Mouse (Mus musculus): ENCODE measurements around the gene Fam20a.

Fam20a gene

DNA sequence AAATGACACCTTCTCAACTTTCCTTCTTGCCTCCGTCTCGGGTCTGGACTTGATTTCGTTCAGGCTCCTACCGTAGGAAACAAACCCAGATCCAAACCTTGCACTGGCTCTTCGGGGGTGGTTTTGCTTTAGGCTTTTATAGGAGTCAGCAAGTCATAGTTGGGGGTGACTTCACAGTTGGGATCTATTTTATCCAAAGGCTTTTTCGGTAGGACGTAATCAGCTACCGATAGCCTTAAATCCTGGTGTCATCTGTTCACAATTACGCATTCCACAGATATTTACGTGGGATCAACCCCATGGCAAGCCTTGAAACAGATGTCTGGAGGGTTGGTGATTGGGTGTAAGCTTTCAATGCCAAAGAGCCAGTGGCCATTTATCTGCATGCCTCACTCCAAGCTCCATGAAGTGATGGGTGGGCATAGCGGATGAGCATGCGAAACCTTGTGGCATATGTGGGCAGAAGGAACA, 6.7 kb downstream of the Fam20a start:
- no peak for DNase-seq

DNA sequence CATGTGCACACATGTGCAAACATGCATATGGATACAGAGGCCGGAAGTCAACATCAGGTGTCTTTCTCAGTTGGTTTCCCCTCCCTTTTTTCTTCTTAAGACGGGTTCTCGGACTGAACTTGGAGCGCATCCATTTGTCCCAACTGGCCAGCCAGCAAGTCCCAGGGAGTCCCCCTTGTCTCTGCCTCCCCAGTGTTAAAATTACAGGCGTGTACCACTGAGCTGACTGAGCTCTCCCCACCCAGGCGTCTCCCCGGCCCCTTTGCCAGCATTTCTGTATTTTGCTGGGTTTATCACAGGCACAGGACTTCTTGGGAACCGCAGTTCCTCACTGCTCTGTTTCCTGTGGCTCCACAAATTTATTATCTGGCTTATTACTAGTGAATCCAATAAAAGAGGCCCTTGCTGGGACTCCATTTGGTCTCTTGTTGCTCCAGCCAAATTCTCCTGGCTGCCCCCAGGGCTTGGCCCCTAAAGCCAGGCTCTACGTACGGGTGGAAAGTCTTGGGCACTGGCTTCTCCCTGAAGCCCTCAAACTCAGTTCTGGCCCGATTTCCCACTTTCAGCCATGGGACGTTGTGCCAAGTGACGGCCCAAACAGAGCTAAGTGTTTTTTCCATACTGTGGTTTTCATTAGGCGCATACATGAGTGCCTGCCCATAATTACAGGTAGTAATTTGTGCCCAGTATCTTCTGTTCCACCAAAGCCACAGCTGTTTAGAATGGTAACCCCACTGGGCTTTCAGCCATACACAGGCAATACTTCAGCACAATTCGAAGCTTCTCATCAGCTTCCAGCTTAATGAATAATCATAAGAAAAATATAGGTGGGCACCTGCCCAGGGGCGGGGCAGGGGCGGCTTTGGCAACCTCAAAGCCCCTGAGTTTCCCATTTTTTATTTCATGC, 7.5 kb downstream of the Fam20a start:
- no peak for DNase-seq

DNA sequence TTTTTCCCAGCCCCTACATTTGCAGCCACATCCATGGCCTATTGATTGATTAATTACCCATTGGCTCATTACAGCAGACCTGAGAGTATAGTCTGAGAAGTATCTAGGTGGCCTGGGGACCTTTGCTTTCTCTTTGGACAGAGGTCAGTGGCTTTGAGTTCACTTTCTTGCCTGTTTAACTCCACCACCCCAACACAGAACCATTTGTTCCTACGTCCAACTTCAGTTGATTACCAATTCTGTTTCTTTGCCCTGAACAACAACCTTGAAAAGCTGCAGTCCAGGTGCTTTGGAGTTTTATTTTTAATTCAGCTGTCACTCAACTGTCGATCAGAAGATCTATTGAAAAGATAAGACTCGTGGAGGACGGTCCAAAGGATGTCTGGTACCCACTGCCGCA, 12.6 kb downstream of the Fam20a start:
- no peak for DNase-seq

DNA sequence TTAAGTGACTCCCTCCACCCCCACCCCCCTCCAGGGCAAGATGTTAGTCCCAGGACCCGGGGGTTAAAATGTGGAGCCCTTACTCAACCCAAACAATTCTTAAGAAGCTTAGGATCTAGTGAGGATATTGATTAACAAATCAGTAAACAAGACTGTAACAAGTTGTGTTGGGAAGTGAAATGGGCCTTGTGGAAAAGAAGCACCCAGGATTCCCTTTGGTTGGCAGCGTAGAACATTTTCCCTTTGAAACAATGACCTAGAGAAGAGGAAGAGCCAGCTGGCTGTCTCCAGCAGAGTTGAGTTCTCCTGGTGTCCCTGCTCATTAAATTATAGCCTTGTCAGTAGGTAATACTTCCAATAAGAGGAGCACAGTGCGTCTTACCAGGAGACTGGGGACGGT, 13.3 kb downstream of the Fam20a start:
- DNase-seq = no peak

DNA sequence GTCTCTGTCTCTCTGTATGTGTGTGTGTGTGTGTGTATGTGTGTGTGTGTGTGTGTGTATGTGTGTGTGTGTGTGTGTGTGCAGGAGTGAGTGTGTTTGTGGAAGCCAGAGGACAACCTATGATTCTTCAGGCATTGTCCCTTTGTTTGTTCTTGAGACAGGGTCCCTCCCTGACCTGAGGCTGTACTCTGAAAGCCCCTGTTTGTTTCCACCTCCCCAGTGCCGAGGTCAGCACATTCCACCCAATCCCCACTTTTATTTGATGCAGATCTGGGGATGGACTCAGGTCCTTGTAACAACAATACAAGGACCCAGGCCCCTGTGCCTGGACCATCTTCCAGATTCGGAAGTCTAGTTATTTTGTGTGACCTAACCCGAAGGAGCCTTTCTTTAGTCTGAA, 14.6 kb downstream of the Fam20a start:
- no peak for DNase-seq

DNA sequence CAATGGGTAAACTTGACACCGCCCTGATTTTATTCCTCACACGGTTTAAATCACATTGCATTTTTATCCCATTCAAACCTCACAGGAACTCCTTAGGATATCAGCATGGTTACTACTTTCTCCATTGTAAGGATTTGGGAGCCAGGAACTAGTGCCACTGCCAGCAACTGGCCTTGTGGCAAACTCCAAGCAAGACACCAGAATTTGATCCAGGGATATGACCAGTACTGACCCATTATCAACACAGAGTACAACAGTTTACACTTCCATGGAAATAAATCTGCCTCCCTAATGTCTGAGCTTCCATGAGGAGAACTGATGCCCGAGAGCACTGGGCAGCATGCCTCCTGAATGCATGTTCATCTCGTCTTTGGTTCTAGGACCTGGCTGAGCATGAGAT, 15.5 kb downstream of the Fam20a start:
- no peak for DNase-seq

DNA sequence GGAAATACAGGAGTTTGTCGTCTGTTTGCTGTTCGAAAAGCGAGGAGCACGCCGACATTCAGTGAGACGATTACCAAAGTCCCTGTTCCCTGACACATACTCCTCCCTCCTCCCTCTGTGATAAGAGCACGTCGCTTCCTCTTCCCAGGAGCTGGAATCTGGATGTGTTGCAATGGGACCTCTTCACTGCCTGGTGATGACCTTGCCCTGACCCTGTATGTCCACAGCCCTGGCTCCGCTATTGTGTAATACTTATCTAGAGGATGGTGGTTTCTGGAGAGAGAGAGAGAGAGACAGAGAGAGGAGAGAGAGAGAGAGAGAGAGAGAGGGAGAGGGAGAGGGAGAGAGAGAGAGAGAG, 16.0 kb downstream of the Fam20a start:
- no peak for DNase-seq

DNA sequence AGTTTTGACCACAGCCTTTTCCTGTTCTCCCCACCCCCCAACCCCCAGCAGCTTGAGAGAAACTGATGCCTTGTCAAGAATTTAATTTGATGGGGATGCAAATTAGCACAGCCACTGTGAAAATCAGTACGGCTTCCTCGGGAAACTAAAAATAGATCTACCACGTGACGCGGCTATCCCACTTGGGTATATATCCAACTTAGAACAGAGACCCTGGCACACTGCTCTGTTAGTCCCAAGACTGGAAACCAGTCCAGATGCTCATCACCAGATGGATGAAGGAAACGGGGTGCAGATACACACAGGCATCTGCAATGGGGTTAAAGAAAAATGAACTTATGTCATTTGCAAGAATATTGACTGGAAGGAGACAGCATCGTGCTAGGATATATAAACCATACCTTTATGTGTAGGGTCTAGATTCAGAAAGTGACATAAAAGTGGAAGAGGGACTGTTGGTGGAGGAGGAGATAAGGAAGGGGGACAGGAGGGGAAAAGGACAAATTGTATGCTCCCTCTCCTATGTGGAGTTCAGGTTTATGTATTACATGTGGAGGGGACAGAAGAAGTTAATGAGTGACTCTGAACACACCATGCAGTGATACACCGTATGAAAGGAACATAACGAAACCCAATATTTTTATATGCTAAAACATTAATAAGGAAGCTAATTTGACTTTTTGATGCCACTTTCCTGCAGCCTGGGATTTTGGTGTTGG, 16.6 kb downstream of the Fam20a start:
- DNase-seq = no peak

DNA sequence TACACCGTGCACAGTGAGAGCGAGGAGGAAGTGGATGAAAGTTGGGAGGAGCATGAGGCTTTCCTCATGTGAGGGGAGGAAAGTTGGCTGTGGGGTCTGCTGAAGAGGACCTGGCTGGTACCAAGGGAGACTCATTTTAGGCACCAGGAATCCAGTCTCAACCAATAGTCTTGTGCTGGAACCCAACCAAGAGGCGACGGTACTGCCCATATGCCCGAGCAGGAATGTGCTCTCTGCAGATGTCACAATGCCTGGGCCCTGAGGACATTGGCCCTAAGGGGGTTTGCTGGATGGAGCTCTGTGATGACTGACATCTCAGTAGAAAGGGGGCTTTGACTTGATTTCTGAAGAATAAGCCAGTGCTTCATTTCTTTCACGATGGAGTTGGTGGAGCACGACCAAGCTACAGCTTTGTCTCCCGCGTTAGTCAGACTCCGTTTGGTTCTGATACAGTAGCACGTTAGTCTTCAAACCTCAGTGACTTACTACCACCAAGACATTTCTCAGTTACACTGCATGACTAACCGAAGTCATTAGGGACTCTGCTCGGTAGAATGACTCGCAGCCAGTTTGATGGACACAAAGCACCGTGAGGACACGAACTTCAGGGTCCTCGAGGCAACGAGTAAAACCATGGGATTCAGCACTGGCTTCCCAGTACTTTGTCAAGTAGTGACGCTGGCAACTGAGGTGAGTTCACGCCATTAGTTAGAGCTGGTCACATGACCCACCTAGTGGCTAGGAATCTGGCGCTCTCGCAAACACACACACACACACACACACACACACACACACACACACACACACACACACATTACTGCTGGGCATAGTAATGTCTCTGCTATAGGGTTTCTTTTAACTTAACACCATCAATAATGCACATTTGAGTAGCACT, 17.5 kb downstream of the Fam20a start:
- no peak for DNase-seq

DNA sequence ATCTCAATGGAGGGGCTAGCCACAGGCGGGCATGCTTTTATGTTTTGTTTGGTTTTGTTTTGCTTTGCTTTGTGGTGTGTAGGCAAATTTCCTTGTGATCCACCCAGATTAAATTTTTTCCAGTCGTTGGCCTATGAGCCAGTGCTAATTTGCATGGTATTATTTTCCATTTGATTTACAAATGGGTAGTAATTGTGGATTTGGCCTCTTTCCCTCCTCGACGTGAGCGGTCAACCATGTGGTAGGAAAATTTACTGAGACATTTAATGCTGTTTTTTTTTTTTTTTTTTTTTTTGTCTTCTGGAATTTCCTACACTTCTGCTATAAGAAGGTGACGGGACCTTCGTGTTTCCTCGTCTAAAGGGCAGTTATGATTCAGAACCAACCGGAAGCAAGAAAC, 18.2 kb downstream of the Fam20a start:
- no peak for DNase-seq

DNA sequence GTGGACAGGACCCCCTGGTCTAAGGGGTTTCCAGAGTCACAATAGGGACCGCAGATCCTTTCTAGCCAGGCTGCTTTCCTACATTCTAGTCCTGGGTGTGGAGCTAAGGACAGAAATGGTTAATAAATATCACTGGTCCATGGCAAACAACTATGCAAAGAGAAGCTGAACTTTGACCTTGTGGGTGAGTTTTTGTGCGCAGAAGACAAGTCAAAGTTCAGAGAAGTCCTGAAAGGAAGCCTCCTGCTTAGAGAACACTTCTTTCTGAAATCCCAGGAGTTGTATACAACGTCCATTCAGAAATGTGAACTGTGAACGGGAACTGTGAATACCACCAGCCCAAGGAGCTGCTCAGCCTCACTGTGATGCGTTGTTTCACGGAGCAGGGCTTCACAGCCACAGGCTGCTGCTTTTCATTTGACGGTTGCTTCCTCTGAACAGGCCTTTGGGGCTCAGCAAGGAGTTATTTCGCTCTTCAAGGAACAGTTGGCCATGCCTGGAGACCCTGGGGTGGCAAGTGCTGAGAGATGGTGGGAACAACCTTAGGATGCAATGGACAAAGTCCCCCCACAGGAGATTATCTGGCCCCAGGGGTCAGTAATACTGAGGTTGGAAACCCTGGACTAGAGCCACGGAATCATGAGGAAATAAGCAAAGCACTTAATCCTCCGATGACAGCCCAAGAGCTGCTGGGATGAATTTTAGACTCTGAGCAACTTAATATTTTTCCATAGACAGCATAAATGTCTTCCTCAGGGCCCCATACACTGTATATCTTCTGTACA, 19.9 kb downstream of the Fam20a start:
- DNase-seq = no peak

DNA sequence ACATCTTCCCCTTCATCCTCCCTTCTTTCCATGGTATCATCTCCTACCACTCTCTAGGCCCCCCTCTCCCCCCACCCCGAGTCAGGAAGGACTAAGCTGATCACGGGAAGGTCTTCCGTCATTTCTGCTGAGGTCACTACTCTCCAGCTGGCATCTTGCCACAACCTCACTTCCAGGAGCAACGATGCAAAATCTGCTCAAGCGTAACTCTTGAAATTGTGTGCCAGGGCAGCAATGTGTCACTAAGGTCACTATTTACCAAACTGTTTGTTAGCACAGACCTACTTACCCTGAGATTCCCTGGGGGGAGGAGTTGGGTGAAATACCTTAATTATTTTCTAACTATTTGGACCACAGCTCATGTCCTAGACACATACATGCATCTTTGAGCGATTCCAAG, 21.3 kb downstream of the Fam20a start:
- DNase-seq = peak; percentile 82

DNA sequence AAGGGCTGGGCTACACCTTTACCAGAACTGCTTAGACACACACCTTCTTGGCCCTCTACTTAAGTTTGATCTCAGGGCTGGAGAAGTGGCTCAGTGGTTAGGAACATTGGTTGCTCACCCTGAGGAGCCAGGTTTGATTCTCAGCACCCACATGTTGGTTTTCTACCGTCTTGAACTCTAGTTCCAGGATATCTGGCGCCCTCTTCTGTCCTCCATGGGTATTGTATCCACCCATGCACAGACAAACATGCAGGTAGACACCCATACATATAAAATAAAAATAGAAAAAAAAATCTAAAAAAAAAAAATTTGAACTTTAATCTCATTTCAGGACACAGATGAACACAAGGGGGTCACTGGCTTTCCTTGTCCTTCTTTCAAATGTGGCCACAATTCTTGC, 22.3 kb downstream of the Fam20a start:
- DNase-seq = no peak

DNA sequence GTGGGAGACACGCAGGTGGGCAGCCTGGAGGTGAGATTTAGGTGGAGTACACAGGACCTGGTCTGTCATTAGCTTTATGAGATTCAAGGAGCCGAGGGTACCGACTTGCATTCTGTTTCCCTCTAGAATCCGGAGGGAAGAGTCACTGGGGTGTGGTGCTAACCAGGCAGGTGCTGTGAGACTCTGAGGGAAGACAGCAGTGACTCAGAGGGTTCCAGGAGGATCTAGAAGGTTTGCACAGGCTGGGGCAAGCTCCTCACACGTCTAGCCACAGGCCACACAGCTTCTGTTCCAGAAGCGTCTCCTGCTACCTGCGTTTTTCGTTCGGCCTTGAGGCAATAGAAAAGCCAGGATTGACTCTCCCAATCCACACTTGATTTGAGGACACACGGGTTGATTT, 23.3 kb downstream of the Fam20a start:
- no peak for DNase-seq

DNA sequence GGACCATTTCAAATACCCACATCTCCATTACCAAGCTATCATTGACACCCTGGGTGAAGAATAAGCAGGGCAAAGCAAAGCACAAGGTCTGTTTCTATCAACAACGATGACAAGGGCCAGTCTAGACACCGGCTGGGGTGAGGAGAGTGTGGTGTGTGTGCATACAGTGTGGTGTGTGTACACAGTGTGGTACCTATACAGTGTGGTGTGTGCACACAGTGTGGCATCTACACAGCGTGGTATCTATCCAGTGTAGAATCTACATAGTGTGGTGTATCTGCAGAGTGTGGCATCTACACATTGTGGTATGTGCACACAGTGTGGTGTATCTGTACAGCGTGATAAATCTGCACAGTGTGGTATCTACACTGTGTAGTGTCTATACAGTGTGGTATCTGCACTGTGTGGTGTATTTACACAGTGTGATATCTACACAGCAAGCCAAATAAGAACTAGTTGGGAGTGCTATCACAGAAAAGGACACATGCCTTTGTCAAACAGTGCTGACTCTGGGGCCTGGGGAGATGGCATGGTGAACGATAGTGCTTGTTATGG, 24.9 kb downstream of the Fam20a start:
- no peak for DNase-seq

DNA sequence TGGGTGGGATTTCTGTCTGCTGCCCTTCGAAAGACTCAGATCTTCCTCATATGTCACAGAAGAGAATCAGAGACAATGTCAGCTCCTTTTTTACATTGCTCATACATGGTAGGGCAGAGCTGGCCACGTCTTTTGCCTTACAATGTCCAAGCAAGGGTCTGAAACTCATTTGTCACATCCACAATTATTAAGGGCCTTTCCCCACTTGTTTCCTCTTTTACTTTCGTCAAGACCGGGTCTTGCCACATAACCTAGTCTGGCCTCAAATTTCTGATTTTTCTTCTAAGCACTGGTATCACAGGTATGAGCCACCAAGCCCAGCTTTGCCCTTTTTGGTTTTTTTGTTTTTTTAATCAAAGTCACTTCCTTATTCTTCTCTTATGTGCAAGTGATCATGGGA, 25.6 kb downstream of the Fam20a start:
- no peak for DNase-seq

DNA sequence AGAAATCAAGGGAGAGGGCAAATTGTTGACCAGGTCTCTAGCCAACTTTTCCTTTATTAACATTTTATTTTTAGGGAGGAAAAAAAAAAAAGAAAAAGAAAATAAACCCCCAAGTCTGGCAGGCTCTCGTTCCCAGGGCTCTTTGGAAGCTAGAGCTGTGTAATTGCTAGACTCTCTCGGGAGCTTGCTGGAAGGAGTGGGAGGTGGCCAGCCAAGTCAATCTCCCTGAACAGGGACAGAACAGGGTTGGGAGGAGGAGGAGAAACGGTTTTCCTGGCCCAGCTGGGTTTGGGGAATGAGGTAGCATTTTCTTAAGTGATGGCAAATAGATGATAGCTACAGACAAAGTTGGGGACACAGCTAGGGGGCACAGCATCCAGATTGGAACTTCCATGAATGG, 29.3 kb downstream of the Fam20a start:
- DNase-seq = no peak

DNA sequence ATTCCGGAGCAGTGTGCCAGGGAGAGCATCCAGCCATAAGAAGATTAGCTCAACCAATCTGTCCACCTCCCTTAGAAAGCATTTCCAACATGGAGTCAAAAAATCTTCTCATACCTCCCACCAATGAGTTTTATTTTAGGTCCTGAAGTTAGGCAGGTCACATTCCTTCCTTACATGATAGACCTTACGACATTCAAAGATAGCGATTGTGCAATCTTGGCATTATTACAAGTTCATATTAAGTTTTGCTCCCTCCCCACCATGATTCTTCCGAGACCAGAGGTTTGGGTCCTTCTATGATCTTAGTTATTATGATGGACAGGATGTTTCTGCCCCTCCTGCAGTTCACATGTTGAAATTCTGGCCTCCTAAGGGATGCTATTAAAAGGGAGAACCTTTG, 32.5 kb downstream of the Fam20a start:
- DNase-seq = no peak

DNA sequence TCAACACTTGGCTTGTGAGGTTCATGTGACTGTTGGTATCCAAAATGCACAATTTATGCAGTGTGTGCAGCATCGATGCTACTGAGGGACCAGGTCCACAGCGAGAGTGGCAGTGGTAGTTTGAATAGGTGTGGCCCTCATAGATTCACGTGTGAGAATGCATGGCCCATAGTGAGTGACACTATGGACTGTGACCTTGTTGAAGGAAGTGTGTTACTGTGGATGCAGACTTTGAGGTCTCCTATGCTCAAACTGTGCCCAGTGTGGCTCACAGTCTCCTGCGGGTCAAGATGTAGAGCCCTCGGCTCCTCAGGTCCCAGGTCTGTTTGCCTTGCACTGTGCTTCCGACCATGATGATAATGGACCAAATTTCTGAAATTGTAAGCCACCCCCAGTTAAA, 39.9 kb downstream of the Fam20a start:
- DNase-seq = no peak

DNA sequence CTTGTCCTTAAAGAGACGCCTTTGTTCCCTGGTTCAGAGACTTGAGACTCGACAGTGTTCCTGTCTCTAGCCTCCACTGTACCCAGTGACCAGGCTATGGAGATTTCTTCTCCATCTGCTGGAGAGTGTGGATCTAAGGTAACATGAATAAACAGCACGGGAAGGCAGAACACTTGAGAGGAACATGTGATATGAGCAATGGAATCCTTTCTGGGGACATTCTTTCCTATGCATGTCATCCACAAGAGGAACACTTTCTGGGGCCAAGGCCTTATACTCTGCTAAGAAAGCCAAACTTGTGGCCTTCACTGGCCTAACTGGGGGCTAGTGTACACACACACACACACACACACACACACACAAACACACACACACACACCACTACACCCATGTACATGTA, 40.5 kb downstream of the Fam20a start:
- no peak for DNase-seq

DNA sequence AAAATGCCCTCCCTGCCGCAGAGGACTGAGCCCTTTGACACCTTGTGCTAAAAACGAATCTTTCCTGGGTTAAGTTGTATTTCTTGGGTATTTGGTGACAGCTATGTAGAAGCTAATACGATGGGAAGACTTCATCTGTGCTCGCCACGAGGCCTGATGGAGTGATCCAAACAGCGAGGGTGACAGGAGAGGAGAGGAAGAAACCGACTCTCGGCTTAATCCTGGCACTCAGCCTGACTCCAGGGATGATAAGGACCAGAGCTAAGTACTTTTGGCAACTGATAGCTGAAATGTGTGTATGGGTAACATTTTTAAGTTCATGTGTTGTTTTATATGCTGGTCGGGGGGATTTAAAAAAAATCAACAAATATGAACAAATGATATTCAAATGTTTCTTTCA, 41.1 kb downstream of the Fam20a start:
- no peak for DNase-seq

DNA sequence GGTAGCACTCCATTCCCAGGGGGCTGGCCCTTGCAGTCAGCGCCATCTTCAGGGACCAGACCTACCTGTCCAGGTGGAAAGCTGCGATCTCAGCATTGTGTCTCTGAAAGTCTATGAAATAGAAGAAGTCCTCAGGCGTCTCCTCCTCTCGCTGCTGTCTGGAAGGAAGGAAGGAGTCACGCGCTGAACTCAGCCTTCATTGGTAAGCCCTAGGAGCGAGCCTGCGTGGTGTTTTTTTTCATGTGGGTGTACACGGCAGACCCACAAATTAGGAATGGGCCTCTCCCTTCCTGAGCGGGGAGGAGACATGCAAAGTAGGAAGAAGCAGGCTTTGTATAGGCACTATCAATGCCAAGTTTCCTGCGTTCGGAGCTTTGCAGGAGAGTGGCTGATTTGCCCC, 43.8 kb downstream of the Fam20a start:
- DNase-seq = no peak
